Mouse (Mus musculus) hindbrain, embryonic 16.5 days (tissue): ENCODE results near the gene Usp51. TPM values are rescaled to one million over a fixed set of nuclear protein-coding genes. Genes with fewer than 3 reads are reported as not detected.
"Not testable (repeated sequence)": the region's sequence is repeated elsewhere in the genome, so short reads cannot be mapped to it uniquely, and the experiment has no call there.

Experiments used
- ATAC-seq: fragments of 200-750 bp; cut with Nextera tagmentation; 2 replicates; pipeline ENCODE4 v1.8.0; 2017; ENCODE audit warnings: moderate TSS enrichment, moderate library complexity
- H3K27ac ChIP-seq: fragments of 300-500 bp; sonication (generic); 2 replicates; pipeline ENCODE4 v1.5.1; 2014; ENCODE audit warnings: low read depth, mild to moderate bottlenecking, control low read depth, low read length, moderate library complexity
- H3K27me3 ChIP-seq: fragments of 300-500 bp; sonication (generic); replicated peaks from 2 replicates; pipeline ENCODE4 v1.6.1; 2014; ENCODE audit warnings: low read length; ENCODE audit not compliant: control insufficient read depth, insufficient read depth
- H3K36me3 ChIP-seq: fragments of 300-500 bp; sonication (generic); 2 replicates; pipeline ENCODE4 v1.6.1; 2014; ENCODE audit warnings: mild to moderate bottlenecking, low read length, moderate library complexity, mixed read lengths; ENCODE audit not compliant: control insufficient read depth, insufficient read depth
- H3K4me1 ChIP-seq: fragments of 300-500 bp; sonication (generic); 2 replicates; pipeline ENCODE4 v1.6.1; 2014; ENCODE audit warnings: low read depth, low read length; ENCODE audit not compliant: control insufficient read depth, insufficient read depth
- H3K4me2 ChIP-seq: fragments of 300-500 bp; sonication (generic); 2 replicates; pipeline ENCODE4 v1.6.1; 2014; ENCODE audit warnings: mild to moderate bottlenecking, low read length, control low read depth, moderate library complexity
- H3K4me3 ChIP-seq: fragments of 300-500 bp; sonication (generic); 2 replicates; pipeline ENCODE4 v1.5.1; 2014; ENCODE audit warnings: mild to moderate bottlenecking, low read length, control low read depth, moderate library complexity
- H3K9ac ChIP-seq: fragments of 300-500 bp; sonication (generic); 2 replicates; pipeline ENCODE4 v1.6.1; 2014; ENCODE audit warnings: low read depth, mild to moderate bottlenecking, control low read depth, low read length, moderate library complexity
- H3K9me3 ChIP-seq: fragments of 300-500 bp; sonication (generic); 2 replicates; pipeline ENCODE4 v1.6.1; 2014; ENCODE audit warnings: mild to moderate bottlenecking, low read length, moderate library complexity; ENCODE audit not compliant: control insufficient read depth
- WGBS: fragments of 180-500 bp; shearing (Covaris S2); extraction: QIAGEN DNeasy Blood & Tissue Kit; methylation state at CpG from one replicate; pipeline ENCODE4 v1.1.7; 2014; 5-methylcytosine and 5-hydroxymethylcytosine counted together
- polyA plus RNA-seq: library from polyadenylated mRNA; unstranded; fragments of >200 nt; fragmentation: Nextera tagmentation; extraction: Ambion mirVana; gene quantifications from 2 replicates; pipeline ENCODE4 v1.2.1, GENCODE M21; 2015

The Usp51 gene
- 2.8 and 3.1 TPM in 2 replicates for polyA plus RNA-seq

DNA sequence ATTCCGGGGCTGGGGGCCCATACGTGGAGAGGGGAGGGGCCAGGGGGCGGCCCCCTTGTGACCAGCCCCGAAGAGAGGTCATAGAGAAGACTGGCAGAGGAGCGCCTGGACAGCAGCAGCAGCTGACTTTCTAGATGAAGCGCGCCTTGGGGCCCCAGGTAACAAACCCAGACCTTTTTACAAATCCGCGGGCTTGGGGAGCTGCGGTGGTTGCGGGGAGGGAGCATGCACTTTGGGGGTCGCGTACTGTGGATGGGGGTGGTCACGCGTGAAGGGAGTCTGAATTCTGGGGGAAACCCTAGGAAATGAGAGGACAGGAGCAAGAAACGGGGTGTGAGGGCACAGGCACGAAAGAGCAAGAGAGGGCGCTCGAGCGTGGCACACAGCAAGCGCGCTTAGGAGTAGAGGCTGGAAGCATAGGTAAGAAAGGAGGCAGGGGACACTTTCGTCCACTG lies at the start of gene Usp51:
Usp51 (plus strand) TSS at position 83 of the 455 bp plus-strand sequence.
- Histone ChIP-seq H3K4me3 (peak within 1 kb of the TSS; percentile 61), H3K36me3 (no peaks in the 10 kb centered on the region), H3K27ac (peak within 1 kb of the TSS; percentile 90), H3K4me1 (no peaks in the 10 kb centered on the region), H3K9ac (peak within 1 kb of the TSS; percentile 75), H3K27me3 (no peaks in the 10 kb centered on the region), H3K4me2 (peak within 1 kb of the TSS; percentile 68), H3K9me3 (no peaks in the 10 kb centered on the region)
- ATAC-seq: peak; percentile 89
- 12% methylated on average over 23 of the region's 23 CpGs for WGBS

DNA sequence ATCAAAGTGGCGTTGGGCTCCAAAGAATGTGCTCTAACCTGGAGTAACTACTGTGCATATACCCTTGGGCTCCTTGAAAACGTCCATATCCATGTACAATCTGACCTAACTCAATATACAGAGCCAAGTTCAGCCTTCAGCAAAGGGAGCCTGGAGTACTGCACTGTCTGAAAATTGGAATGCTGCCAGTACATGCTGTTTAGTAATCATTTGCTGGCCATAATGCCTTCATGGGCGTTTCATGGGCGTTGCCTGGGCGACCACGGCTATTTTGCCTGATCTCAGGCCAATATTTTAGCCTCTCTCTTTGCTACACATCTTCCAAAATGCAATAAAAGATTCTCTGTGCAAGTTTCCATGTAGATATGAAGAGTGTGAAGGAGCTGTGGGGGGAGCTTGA lies 36.7 kb upstream of the Usp51 start:
- H3K36me3 ChIP-seq: no peaks in the 10 kb centered on the region
- no peak overlapping the region for H3K27ac ChIP-seq
- H3K9me3 ChIP-seq: no peaks in the 10 kb centered on the region
- ATAC-seq: no peak
- no peak overlapping the region for H3K4me2 ChIP-seq
- H3K27me3 ChIP-seq: no peaks in the 10 kb centered on the region
- H3K4me3 ChIP-seq: no peak overlapping the region
- WGBS: 51% methylated on average over 6 of the region's 6 CpGs
- H3K9ac ChIP-seq: no peak overlapping the region
- H3K4me1 ChIP-seq: peaks cover 3% of the 10 kb centered on the region; the same call in 1 of the 2 replicates

DNA sequence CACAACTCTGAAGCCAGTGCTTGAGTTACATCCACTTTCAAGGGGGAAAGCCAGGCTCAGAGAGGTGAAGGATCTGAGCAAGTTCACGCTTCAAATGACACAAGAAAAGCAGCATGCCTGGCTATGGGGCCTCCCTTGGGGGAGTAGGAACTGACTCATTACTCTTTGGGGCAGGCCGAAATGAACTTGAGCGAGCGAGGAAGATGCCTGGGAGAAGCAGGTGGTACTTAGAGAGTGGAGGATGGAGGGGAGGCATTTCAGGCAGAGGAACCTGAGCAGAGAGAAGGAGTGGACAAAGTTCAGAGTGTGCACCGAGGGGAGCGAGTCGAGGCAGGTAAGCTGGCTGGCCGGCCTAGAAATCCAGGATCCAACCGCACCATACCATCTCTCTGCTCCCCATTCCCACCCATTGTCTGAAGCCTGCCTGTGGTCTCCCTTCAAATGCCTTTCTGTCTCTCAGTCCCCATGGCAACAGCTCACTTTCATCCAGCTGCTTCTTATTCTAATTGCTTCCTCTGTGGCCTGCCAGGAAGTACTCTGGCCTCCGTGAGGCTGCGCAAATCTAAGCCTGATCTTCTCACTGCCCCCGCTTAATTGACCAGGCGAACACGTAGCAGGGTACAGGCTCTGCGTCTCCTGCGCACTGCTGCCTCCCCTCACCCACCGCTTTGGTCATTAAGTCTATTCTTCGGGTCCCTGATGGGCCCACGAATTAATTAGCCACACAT lies 32.6 kb upstream of the Usp51 start:
- peak; percentile 96 for ATAC-seq
- H3K27ac ChIP-seq, H3K9me3 ChIP-seq, H3K9ac ChIP-seq, H3K36me3 ChIP-seq, H3K4me3 ChIP-seq, H3K4me1 ChIP-seq, H3K27me3 ChIP-seq: not testable (repeated sequence)
- WGBS: 34% methylated on average over 4 of the region's 19 CpGs
- peak overlapping the region; percentile 37; the same call in 1 of the 2 replicates for H3K4me2 ChIP-seq

DNA sequence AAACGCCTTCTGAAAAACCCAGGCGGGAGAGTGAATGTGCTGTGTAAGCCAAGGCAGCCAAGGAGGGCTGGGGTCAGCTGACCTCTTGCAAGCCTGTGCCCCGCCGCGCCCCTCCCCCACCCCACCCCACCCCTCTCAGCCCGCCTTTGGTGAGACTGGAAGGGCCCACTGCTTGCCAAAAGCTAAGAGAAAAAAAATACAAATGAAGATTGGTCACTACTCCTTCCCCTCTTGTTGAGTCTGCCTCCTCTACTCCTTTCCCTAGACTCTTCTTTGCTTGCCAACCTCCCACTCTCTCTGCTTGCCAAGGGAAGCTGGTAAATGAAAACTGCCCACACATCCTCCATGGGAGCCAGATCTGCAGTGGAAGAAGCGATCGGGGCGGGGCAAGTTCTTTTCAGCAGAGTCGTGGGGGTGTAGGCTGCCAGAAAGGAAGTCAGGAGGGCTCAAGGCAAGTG lies 32.0 kb upstream of the Usp51 start:
- Histone ChIP-seq H3K36me3 (no peaks in the 10 kb centered on the region), H3K9me3 (no peaks in the 10 kb centered on the region), H3K27ac (peak overlapping the region; percentile 77), H3K27me3 (no peaks in the 10 kb centered on the region), H3K4me2 (peak overlapping the region; percentile 37), H3K4me3 (no peak overlapping the region), H3K9ac (no peak overlapping the region), H3K4me1 (peaks cover 3% of the 10 kb centered on the region; the same call in 1 of the 2 replicates)
- ATAC-seq: peak; percentile 85; the same call in 1 of the 2 replicates
- 12% methylated on average over 7 of the region's 10 CpGs for WGBS

- Histone ChIP-seq H3K4me2 (no peak overlapping the region), H3K27ac (no peak overlapping the region), H3K9ac (no peak overlapping the region), H3K9me3 (no peaks in the 10 kb centered on the region), H3K4me1 (peaks cover 3% of the 10 kb centered on the region; the same call in 1 of the 2 replicates), H3K27me3 (no peaks in the 10 kb centered on the region), H3K4me3 (no peak overlapping the region), H3K36me3 (no peaks in the 10 kb centered on the region)
- ATAC-seq: no peak
- WGBS: 95% methylated on average over 6 of the region's 6 CpGs
Observed at GRCm38 (mm10) chrX:152976538-152976937, 29.7 kb upstream of the Usp51 start.

- H3K9ac ChIP-seq: no peak overlapping the region
- H3K36me3 ChIP-seq: no peaks in the 10 kb centered on the region
- WGBS: 77% methylated on average over 2 of the region's 2 CpGs
- no peaks in the 10 kb centered on the region for H3K9me3 ChIP-seq
- H3K27me3 ChIP-seq: no peaks in the 10 kb centered on the region
- H3K27ac ChIP-seq: no peak overlapping the region
- no peak for ATAC-seq
- no peak overlapping the region for H3K4me2 ChIP-seq
- H3K4me3 ChIP-seq: no peak overlapping the region
- no peaks in the 10 kb centered on the region for H3K4me1 ChIP-seq
Observed at GRCm38 (mm10) chrX:152985009-152985408, 21.3 kb upstream of the Usp51 start.

GRCm38 (mm10) chrX:152989852-152990251 lies 16.4 kb upstream of the Usp51 start:
- H3K9ac ChIP-seq, H3K27ac ChIP-seq: not testable (repeated sequence)

GRCm38 (mm10) chrX:152996105-152996504 lies 10.2 kb upstream of the Usp51 start:
- ATAC-seq, H3K9ac ChIP-seq, H3K4me1 ChIP-seq, H3K9me3 ChIP-seq, H3K27ac ChIP-seq, H3K4me3 ChIP-seq, H3K36me3 ChIP-seq, H3K27me3 ChIP-seq, H3K4me2 ChIP-seq: not testable (repeated sequence)
- WGBS: no CpG with 5 or more reads among the region's 3 CpGs

More at GRCm38 (mm10) chrX:152989852-152990251, 16.4 kb upstream of the Usp51 start:
- ATAC-seq, H3K4me1 ChIP-seq, H3K9me3 ChIP-seq, H3K36me3 ChIP-seq, H3K27me3 ChIP-seq, H3K4me2 ChIP-seq, H3K4me3 ChIP-seq: not testable (repeated sequence)

DNA sequence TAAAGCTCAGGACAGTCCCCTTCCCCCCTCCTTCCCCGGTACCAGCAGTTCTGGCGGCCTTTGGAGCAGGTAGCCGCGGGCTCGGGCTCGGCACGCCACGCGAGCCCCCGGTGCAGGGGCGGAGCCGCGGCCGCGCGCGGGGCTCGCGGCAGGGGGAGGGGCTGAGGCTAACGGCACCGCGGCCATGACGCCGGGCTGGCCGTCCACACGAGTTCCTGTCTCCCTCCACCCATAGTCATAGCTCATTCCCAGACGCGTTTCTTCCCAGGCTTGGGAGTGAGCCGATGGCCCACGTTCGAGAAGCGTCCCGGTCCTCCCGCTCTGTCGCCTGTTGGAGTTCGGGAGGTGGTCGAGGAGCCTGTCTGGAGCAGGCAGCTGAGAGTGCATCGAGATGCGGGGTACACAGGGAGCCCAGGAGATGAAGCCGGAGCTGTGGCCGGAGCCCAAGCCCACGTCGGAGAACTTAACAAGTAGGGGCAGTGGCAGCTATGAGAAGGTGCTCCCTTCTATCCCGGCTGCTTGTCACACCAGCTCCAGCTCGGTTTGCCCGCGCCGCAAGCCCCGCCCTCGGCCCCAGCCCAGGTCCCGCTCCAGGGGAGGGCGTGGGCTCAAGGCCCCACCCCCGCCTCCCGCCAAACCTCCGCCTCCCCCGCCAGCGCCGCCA lies 884 bp downstream of the Usp51 start:
- 24% methylated on average over 49 of the region's 58 CpGs for WGBS
- H3K4me1 ChIP-seq: no peaks in the 10 kb centered on the region

More for the DNA sequence above, 884 bp downstream of the Usp51 start:
- H3K4me2 ChIP-seq: peak overlapping the region; percentile 68
- H3K27ac ChIP-seq: peak overlapping the region; percentile 90
- peak; percentile 91 for ATAC-seq
- no peaks in the 10 kb centered on the region; the same call in 1 of the 2 replicates for H3K27me3 ChIP-seq
- H3K9me3 ChIP-seq: no peaks in the 10 kb centered on the region
- peak overlapping the region; percentile 75 for H3K9ac ChIP-seq
- H3K36me3 ChIP-seq: no peaks in the 10 kb centered on the region
- H3K4me3 ChIP-seq: peak overlapping the region; percentile 61
